ENCODE assay signal across 8 mouse cellular contexts in the genomic region with DNA sequence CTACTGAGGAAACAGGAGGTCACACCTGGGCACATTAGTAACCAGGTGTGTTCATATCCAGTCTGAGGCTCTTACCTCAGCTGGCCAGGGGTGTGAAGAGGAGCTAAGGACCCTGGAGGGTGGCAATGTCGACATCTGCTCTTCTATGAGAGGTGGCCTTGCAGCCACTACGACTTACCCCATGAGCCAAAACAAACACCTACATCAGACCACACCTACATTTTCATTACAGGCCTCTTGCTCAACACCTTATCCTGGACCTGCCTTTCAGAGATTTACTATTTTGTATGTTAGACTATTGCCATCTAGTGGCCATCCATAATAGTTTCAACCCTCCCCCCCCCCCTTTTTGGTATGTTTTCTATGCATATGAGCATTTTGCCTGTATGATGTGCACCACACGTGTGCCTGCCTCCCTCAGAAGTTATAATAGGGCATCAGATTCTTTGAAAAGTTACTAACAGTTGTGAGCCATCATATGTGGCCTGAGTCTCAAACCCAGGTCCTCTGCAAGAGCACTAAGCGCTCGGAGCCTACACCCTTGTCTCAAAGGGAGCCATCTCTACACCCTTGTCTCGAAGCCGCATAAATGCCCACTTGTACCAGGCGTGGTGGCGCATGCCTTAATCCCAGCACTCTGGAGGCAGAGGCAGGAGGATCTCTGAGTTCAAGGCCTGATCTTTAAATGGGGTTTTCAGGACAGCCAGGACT.
DNase-seq lines count a peak whose midpoint lies in the region; ATAC-seq lines count a peak whose summit lies in the region.

No protein-coding gene starts in this region.

- peak; percentile 51; the same call in 1 of the 2 replicates for ATAC-seq in forebrain, embryonic 12.5 days (ENCODE audit: low FRiP score)
- ATAC-seq in limb, embryonic 13.5 days (ENCODE audit: low FRiP score, low read depth) = peak; percentile 57; the same call in 1 of the 2 replicates
- no peak for ATAC-seq in heart, embryonic 11.5 days (replicated peaks; ENCODE audit: insufficient number of reproducible peaks, low FRiP score, low TSS enrichment)

- no peaks in the 10 kb centered on the region for H3K4me1 ChIP-seq in forebrain, embryonic 12.5 days
- H3K4me1 ChIP-seq in limb, embryonic 13.5 days = peaks cover 17% of the 10 kb centered on the region
- H3K4me1 ChIP-seq in heart, embryonic 11.5 days (ENCODE audit: control insufficient read depth, insufficient read depth, low read length) = 0 out of 2 replicates have a peak, but pooled peaks cover 2% of the 10 kb centered on the region

- no peak overlapping the region for H3K4me2 ChIP-seq in forebrain, embryonic 12.5 days
- H3K4me2 ChIP-seq in limb, embryonic 13.5 days (replicated peaks) = no peak overlapping the region
- H3K4me2 ChIP-seq in heart, embryonic 11.5 days = no peak overlapping the region

- no peaks in the 10 kb centered on the region for H3K36me3 ChIP-seq in forebrain, embryonic 12.5 days (replicated peaks)
- no peaks in the 10 kb centered on the region for H3K36me3 ChIP-seq in limb, embryonic 13.5 days
- H3K36me3 ChIP-seq in heart, embryonic 11.5 days (ENCODE audit: control insufficient read depth, insufficient read depth, low read length) = no peaks in the 10 kb centered on the region

- peaks cover 7% of the 10 kb centered on the region; the same call in 1 of the 2 replicates for H3K27me3 ChIP-seq in forebrain, embryonic 12.5 days
- peaks cover 36% of the 10 kb centered on the region for H3K27me3 ChIP-seq in limb, embryonic 13.5 days
- no peaks in the 10 kb centered on the region for H3K27me3 ChIP-seq in heart, embryonic 11.5 days (ENCODE audit: control insufficient read depth, insufficient read depth, low read length)

- no peak overlapping the region for H3K9ac ChIP-seq in forebrain, embryonic 12.5 days
- H3K9ac ChIP-seq in limb, embryonic 13.5 days = no peak overlapping the region
- H3K9ac ChIP-seq in heart, embryonic 11.5 days (ENCODE audit: low read depth, low read length) = no peak overlapping the region

- no peak overlapping the region for H3K27ac ChIP-seq in forebrain, embryonic 12.5 days
- H3K27ac ChIP-seq in limb, embryonic 13.5 days = no peak overlapping the region
- H3K27ac ChIP-seq in heart, embryonic 11.5 days (ENCODE audit: low read depth, low read length) = no peak overlapping the region

- peak; percentile 8 to 29 for DNase-seq in frontal cortex, postnatal 36 days (ENCODE audit: low spot score in 2 of 2)
- DNase-seq in frontal cortex, postnatal 10 days (ENCODE audit: low spot score in 2 of 2) = no peak
- peak; percentile 22 for DNase-seq in CD4-positive helper T cell, adult 2 months (ENCODE audit: low read depth, low spot score)
- DNase-seq in retina, embryonic 14.5 days (ENCODE audit: low spot score) = peak; percentile 73
- no peak for DNase-seq in T-cell, adult 2 months (ENCODE audit: low spot score)

- no peak overlapping the region for H3K4me3 ChIP-seq in forebrain, embryonic 12.5 days (replicated peaks)
- H3K4me3 ChIP-seq in limb, embryonic 13.5 days = no peak overlapping the region
- H3K4me3 ChIP-seq in heart, embryonic 11.5 days (ENCODE audit: low read depth, low read length) = no peak overlapping the region

- H3K9me3 ChIP-seq in forebrain, embryonic 12.5 days = no peaks in the 10 kb centered on the region
- no peaks in the 10 kb centered on the region for H3K9me3 ChIP-seq in limb, embryonic 13.5 days
- no peaks in the 10 kb centered on the region for H3K9me3 ChIP-seq in heart, embryonic 11.5 days (replicated peaks; ENCODE audit: control insufficient read depth, low read length)

- 65% methylated on average over 9 of the region's 9 CpGs for WGBS in forebrain, embryonic 12.5 days
- 63% methylated on average over 9 of the region's 9 CpGs for WGBS in limb, embryonic 13.5 days
- WGBS in heart, embryonic 11.5 days (ENCODE audit: insufficient replicate concordance) = 52% methylated on average over 9 of the region's 9 CpGs

Comparison
In these comparisons a context has a peak if more than half of its experiments do, and no peak if none do; other contexts are left out.
1. DNase-seq: peak in frontal cortex, postnatal 36 days (2 of 2), CD4-positive helper T cell, adult 2 months (single experiment) and retina, embryonic 14.5 days (single experiment); none in frontal cortex, postnatal 10 days (0 of 2) and T-cell, adult 2 months (single experiment).